Comparison of ENCODE assay signal across 20 mouse cellular contexts in genomic region chr16:31047186-31047898, GRCm38 (mm10). TPM values are rescaled to one million over a fixed set of nuclear protein-coding genes. Genes with fewer than 3 reads are reported as not detected.
DNase-seq lines count a peak whose midpoint lies in the region; ATAC-seq lines count a peak whose summit lies in the region.
"Had no signal": no experiment of that assay in that cellular context is flagged by ENCODE, and none has a peak within 500 bp of the region (broad histone marks: within the 10 kb centered on the region; RNA-seq: fewer than 3 reads in every experiment).

No protein-coding gene starts in this region.

- H3K9me3 ChIP-seq in forebrain, embryonic 13.5 days (replicated peaks) = no peaks in the 10 kb centered on the region
- no peaks in the 10 kb centered on the region for H3K9me3 ChIP-seq in forebrain, embryonic 16.5 days (ENCODE audit: control insufficient read depth, low read length)
- H3K9me3 ChIP-seq: heart, embryonic 15.5 days; hindbrain, embryonic 12.5 days; intestine, embryonic 15.5 days; midbrain, embryonic 12.5 days; neural tube, embryonic 15.5 days had no signal

- no peak overlapping the region for H3K4me3 ChIP-seq in forebrain, embryonic 13.5 days
- no peak overlapping the region for H3K4me3 ChIP-seq in forebrain, embryonic 16.5 days (replicated peaks; ENCODE audit: low read length)
- H3K4me3 ChIP-seq: hindbrain, embryonic 12.5 days; intestine, embryonic 15.5 days; midbrain, embryonic 12.5 days; myocyte; neural tube, embryonic 15.5 days had no signal

- WGBS in forebrain, embryonic 13.5 days = 86% methylated on average over 10 of the region's 10 CpGs
- WGBS in forebrain, embryonic 16.5 days = 76% methylated on average over 10 of the region's 10 CpGs

- no peak for ATAC-seq in forebrain, embryonic 13.5 days
- no peak for ATAC-seq in forebrain, embryonic 16.5 days

- H3K4me1 ChIP-seq in forebrain, embryonic 13.5 days = peaks cover 4% of the 10 kb centered on the region; the same call in 1 of the 2 replicates
- H3K4me1 ChIP-seq in forebrain, embryonic 16.5 days (replicated peaks; ENCODE audit: control insufficient read depth, insufficient read depth, low read length) = 0 out of 2 replicates have a peak, but pooled peaks cover 11% of the 10 kb centered on the region
- H3K4me1 ChIP-seq: midbrain, embryonic 12.5 days had no signal

- H3K27ac ChIP-seq in forebrain, embryonic 13.5 days = no peak overlapping the region
- H3K27ac ChIP-seq in forebrain, embryonic 16.5 days (ENCODE audit: low read length) = no peak overlapping the region
- H3K27ac ChIP-seq: hindbrain, embryonic 12.5 days; intestine, embryonic 15.5 days; midbrain, embryonic 12.5 days; neural tube, embryonic 15.5 days had no signal

- no peaks in the 10 kb centered on the region for H3K36me3 ChIP-seq in forebrain, embryonic 13.5 days (ENCODE audit: poor library complexity, severe bottlenecking)
- H3K36me3 ChIP-seq in forebrain, embryonic 16.5 days (ENCODE audit: control insufficient read depth, insufficient read depth) = no peaks in the 10 kb centered on the region
- H3K36me3 ChIP-seq: heart, embryonic 15.5 days; hindbrain, embryonic 12.5 days; intestine, embryonic 15.5 days; midbrain, embryonic 12.5 days; neural tube, embryonic 15.5 days had no signal

- H3K27me3 ChIP-seq in forebrain, embryonic 13.5 days = no peaks in the 10 kb centered on the region
- H3K27me3 ChIP-seq in forebrain, embryonic 16.5 days (replicated peaks; ENCODE audit: control insufficient read depth, insufficient read depth, low read length) = no peaks in the 10 kb centered on the region
- H3K27me3 ChIP-seq: CH12.LX; heart, embryonic 15.5 days; hindbrain, embryonic 12.5 days; intestine, embryonic 15.5 days; midbrain, embryonic 12.5 days; neural tube, embryonic 15.5 days had no signal

- peak overlapping the region; percentile 1; the same call in 1 of the 2 replicates for H3K9ac ChIP-seq in forebrain, embryonic 13.5 days
- H3K9ac ChIP-seq in forebrain, embryonic 16.5 days (replicated peaks; ENCODE audit: low read depth, low read length) = no peak overlapping the region
- H3K9ac ChIP-seq: heart, embryonic 15.5 days; hindbrain, embryonic 12.5 days; intestine, embryonic 15.5 days; midbrain, embryonic 12.5 days; neural tube, embryonic 15.5 days had no signal

- peak; percentile 52 for DNase-seq in layer of hippocampus, adult 9-11 months
- no peak for DNase-seq in layer of hippocampus, postnatal 25 days (ENCODE audit: extremely low spot score in 1 of 2, low spot score in 1 of 2)
- peak; percentile 62 to 69 for DNase-seq in cerebellum, adult 18-20 months
- peak; percentile 57 to 65 for DNase-seq in cerebellum, postnatal 36 days
- DNase-seq in right cerebral cortex, adult 2 months (ENCODE audit: low spot score in 2 of 2) = no peak
- no peak for DNase-seq in ovary, postnatal 36 days (ENCODE audit: low spot score)
- DNase-seq: adrenal gland, adult 2 months; gastrocnemius, postnatal 36 days; lung, adult 2 months; retina, postnatal 1 day; thymus, postnatal 4 days had no signal

- no peak overlapping the region for H3K4me2 ChIP-seq in forebrain, embryonic 13.5 days
- no peak overlapping the region for H3K4me2 ChIP-seq in forebrain, embryonic 16.5 days (ENCODE audit: low read length)
- H3K4me2 ChIP-seq: hindbrain, embryonic 12.5 days; intestine, embryonic 15.5 days; midbrain, embryonic 12.5 days; neural tube, embryonic 15.5 days had no signal

RNA-seq across cellular contexts. Expression of gene Xxylt1, which starts 33.9 kb away (rescaled TPM):
- polyA plus RNA-seq in forebrain, embryonic 13.5 days (2015; fragmentation: Nextera tagmentation; extraction: Ambion mirVana) = 7.3 and 7.5 TPM in 2 replicates
- polyA plus RNA-seq in forebrain, embryonic 16.5 days (2015; fragmentation: Nextera tagmentation; extraction: Ambion mirVana) = 9.6 and 9.7 TPM in 2 replicates
- 10 to 100 TPM; 20.0 to 21.6 TPM for total RNA-seq in layer of hippocampus, postnatal 25 days (2021)

Comparison
In these comparisons a context has a peak if more than half of its experiments do, and no peak if none do; other contexts are left out.
1. DNase-seq: peak in layer of hippocampus, adult 9-11 months (single experiment), cerebellum, adult 18-20 months (2 of 2) and cerebellum, postnatal 36 days (2 of 2); none in layer of hippocampus, postnatal 25 days (0 of 2), right cerebral cortex, adult 2 months (0 of 2) and ovary, postnatal 36 days (single experiment).